Mouse (Mus musculus): ENCODE data around the gene Cd300a. TPM values are rescaled to one million over a fixed set of nuclear protein-coding genes. Genes with fewer than 3 reads are reported as not detected.

The Cd300a gene
- polyA plus RNA-seq, 1 experiment from 2014 or later: 1.2 TPM

DNA sequence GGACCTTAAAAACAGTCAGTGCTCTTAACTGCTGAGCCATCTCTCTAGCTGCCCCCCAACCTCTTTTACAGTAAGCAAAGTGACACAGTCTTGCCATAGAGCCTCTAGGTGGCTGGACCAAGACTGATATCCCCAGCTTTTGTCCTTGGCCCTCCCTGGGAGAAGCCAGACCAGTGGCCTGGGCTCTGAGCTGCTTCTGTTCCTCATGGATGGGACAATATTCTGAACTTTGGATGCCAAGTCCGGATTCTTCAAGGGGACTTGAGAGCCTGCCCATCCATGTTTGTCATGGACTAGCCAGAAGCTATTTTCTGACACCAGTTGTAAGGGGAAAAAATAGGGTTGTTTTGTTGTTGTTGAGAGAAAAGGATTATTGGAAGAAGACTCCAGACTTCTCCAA, 20.1 kb upstream of the Cd300a start:
- no peak overlapping the region for H3K4me3 ChIP-seq
- H3K9ac ChIP-seq: no peak overlapping the region
- no peaks in the 10 kb centered on the region for H3K36me3 ChIP-seq
- H3K27me3 ChIP-seq: peaks cover 6% of the 10 kb centered on the region; the same call in 1 of the 2 replicates
- 80% methylated on average over 1 of the region's 1 CpGs for whole genome bisulfite sequencing
- H3K4me1 ChIP-seq (replicated peaks): peaks cover 28% of the 10 kb centered on the region
- H3K27ac ChIP-seq: no peak overlapping the region
- no peak overlapping the region for H3K4me2 ChIP-seq
- ATAC-seq (ENCODE audit: low FRiP score): no peak
- no peaks in the 10 kb centered on the region for H3K9me3 ChIP-seq

DNA sequence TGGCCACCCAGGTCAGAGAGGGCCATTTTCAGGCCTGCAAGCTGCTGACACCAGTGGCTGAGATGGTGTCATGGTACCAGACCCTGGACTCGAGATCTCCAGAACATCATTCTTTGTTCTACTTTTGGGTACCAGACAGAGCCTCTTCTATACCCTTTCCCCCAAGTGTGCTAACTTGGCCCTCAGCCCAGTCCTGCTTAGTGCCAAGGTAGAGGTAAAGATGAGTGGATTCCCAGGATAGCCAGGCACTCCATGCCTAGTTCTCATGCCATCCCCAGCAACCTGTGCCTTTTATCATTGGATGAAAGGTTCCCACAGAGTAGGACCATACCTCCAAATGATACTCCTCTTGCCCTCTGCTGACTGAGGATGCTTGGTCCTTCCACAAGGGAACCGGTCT, 18.3 kb upstream of the Cd300a start:
- no peak overlapping the region for H3K4me3 ChIP-seq
- 87% methylated on average over 2 of the region's 2 CpGs for WGBS
- H3K27ac ChIP-seq: no peak overlapping the region
- peaks cover 28% of the 10 kb centered on the region for H3K4me1 ChIP-seq (replicated peaks)
- peaks cover 6% of the 10 kb centered on the region; the same call in 1 of the 2 replicates for H3K27me3 ChIP-seq
- H3K36me3 ChIP-seq: no peaks in the 10 kb centered on the region
- no peak overlapping the region for H3K4me2 ChIP-seq
- no peaks in the 10 kb centered on the region for H3K9me3 ChIP-seq
- H3K9ac ChIP-seq: no peak overlapping the region
- ATAC-seq (ENCODE audit: low FRiP score): no peak

GRCm38 (mm10) chr11:114873022-114873817, 16.6 kb upstream of the Cd300a start:
- 12% methylated on average over 6 of the region's 6 CpGs for WGBS
- Histone ChIP-seq H3K27ac (peak overlapping the region; percentile 9; the same call in 1 of the 2 replicates), H3K4me3 (no peak overlapping the region), H3K4me2 (no peak overlapping the region), H3K9ac (no peak overlapping the region; the same call in 1 of the 2 replicates), H3K9me3 (no peaks in the 10 kb centered on the region), H3K36me3 (no peaks in the 10 kb centered on the region), H3K27me3 (peaks cover 10% of the 10 kb centered on the region; the same call in 1 of the 2 replicates), H3K4me1 (replicated peaks) (peaks cover 23% of the 10 kb centered on the region)
- no peak for ATAC-seq (ENCODE audit: low FRiP score)

GRCm38 (mm10) chr11:114874226-114875145, 15.4 kb upstream of the Cd300a start:
- no peak overlapping the region for H3K27ac ChIP-seq
- 0 out of 2 replicates have a peak, but pooled peaks cover 4% of the 10 kb centered on the region for H3K27me3 ChIP-seq
- H3K4me3 ChIP-seq: no peak overlapping the region
- no peaks in the 10 kb centered on the region for H3K36me3 ChIP-seq
- H3K4me2 ChIP-seq: no peak overlapping the region
- ATAC-seq (ENCODE audit: low FRiP score): no peak
- no peak overlapping the region for H3K9ac ChIP-seq
- 60% methylated on average over 9 of the region's 9 CpGs for WGBS
- peaks cover 23% of the 10 kb centered on the region for H3K4me1 ChIP-seq (replicated peaks)
- H3K9me3 ChIP-seq: no peaks in the 10 kb centered on the region

DNA sequence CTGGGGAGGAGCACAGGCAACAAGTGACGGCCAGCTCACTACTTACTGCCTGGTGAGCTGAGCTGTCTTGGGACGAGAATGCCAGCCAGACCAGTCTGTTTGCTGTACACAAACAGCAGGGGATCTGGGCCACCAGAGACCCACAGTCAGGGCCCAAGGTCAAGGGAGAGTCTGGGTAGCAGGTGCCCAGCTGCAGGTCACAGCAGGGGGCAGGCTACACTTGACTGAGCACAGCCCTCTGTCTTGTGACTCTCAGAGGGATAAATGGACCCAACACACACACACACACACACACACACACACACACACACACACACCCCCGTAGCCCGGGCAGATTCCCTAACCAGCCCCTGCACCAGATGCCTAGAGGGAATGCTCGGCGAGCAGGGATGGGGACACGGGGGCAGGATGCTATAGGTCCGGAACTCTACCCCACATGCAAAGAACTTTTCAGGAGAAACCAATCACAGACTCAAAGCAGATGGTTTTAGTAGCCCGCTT, 14.5 kb upstream of the Cd300a start:
- 15% methylated on average over 9 of the region's 9 CpGs for WGBS

GRCm38 (mm10) chr11:114876176-114876575, 13.7 kb upstream of the Cd300a start:
- Histone ChIP-seq H3K27ac (no peak overlapping the region), H3K4me1 (replicated peaks) (peaks cover 23% of the 10 kb centered on the region), H3K27me3 (0 out of 2 replicates have a peak, but pooled peaks cover 4% of the 10 kb centered on the region), H3K36me3 (no peaks in the 10 kb centered on the region), H3K4me2 (no peak overlapping the region), H3K4me3 (no peak overlapping the region), H3K9ac (no peak overlapping the region), H3K9me3 (no peaks in the 10 kb centered on the region)
- 44% methylated on average over 7 of the region's 7 CpGs for WGBS
- no peak for ATAC-seq (ENCODE audit: low FRiP score)

More for the DNA sequence above, 14.5 kb upstream of the Cd300a start:
- Histone ChIP-seq H3K36me3 (no peaks in the 10 kb centered on the region), H3K9ac (no peak overlapping the region), H3K4me2 (no peak overlapping the region), H3K27me3 (0 out of 2 replicates have a peak, but pooled peaks cover 4% of the 10 kb centered on the region), H3K27ac (no peak overlapping the region), H3K4me1 (replicated peaks) (peaks cover 23% of the 10 kb centered on the region), H3K9me3 (no peaks in the 10 kb centered on the region), H3K4me3 (no peak overlapping the region)
- ATAC-seq (ENCODE audit: low FRiP score): no peak

- Histone ChIP-seq H3K36me3 (no peaks in the 10 kb centered on the region), H3K4me1 (replicated peaks) (peaks cover 23% of the 10 kb centered on the region), H3K4me3 (no peak overlapping the region), H3K9ac (no peak overlapping the region), H3K27ac (no peak overlapping the region), H3K27me3 (0 out of 2 replicates have a peak, but pooled peaks cover 4% of the 10 kb centered on the region), H3K4me2 (no peak overlapping the region), H3K9me3 (no peaks in the 10 kb centered on the region)
- WGBS: 56% methylated on average over 2 of the region's 2 CpGs
- no peak for ATAC-seq (ENCODE audit: low FRiP score)
Measured at GRCm38 (mm10) chr11:114876621-114877020, 13.2 kb upstream of the Cd300a start.

GRCm38 (mm10) chr11:114877145-114877544, 12.7 kb upstream of the Cd300a start:
- Histone ChIP-seq H3K4me1 (replicated peaks) (peaks cover 23% of the 10 kb centered on the region), H3K27ac (no peak overlapping the region), H3K9me3 (no peaks in the 10 kb centered on the region), H3K27me3 (0 out of 2 replicates have a peak, but pooled peaks cover 4% of the 10 kb centered on the region), H3K4me2 (no peak overlapping the region), H3K9ac (no peak overlapping the region), H3K36me3 (no peaks in the 10 kb centered on the region), H3K4me3 (no peak overlapping the region)
- 72% methylated on average over 3 of the region's 3 CpGs for WGBS
- ATAC-seq (ENCODE audit: low FRiP score): no peak

GRCm38 (mm10) chr11:114879666-114880065, 10.2 kb upstream of the Cd300a start:
- Histone ChIP-seq H3K4me1 (replicated peaks) (peaks cover 11% of the 10 kb centered on the region), H3K4me2 (no peak overlapping the region), H3K27me3 (0 out of 2 replicates have a peak, but pooled peaks cover 4% of the 10 kb centered on the region), H3K27ac (no peak overlapping the region), H3K36me3 (no peaks in the 10 kb centered on the region), H3K9ac (no peak overlapping the region), H3K9me3 (no peaks in the 10 kb centered on the region), H3K4me3 (no peak overlapping the region)
- ATAC-seq (ENCODE audit: low FRiP score): no peak
- WGBS: 84% methylated on average over 2 of the region's 2 CpGs

DNA sequence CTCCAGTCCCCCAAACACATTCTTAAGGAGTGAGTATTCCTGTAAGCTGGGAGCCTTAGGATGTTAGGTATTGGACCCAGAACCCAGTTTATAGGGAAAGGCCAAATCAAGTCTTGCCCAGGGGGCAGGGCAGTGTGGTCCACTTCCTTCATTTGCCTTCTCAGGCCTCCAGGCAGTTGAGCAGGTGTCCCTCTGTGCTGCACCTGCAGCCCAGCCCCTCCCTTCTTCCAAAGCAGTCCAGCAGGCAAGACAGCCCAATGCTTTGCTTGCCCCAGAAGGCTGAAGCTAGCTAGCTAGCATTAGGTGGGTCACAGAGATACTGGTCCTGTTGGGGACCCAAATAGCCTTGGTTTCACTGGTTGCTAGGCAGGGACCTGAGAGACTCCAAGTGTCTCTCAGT, 9.7 kb upstream of the Cd300a start:
- no peaks in the 10 kb centered on the region for H3K36me3 ChIP-seq
- 0 out of 2 replicates have a peak, but pooled peaks cover 4% of the 10 kb centered on the region for H3K27me3 ChIP-seq
- no peak overlapping the region for H3K4me2 ChIP-seq

GRCm38 (mm10) chr11:114880589-114880988, 9.3 kb upstream of the Cd300a start:
- Histone ChIP-seq H3K4me2 (no peak overlapping the region), H3K9ac (no peak overlapping the region), H3K4me3 (no peak overlapping the region), H3K9me3 (no peaks in the 10 kb centered on the region), H3K36me3 (no peaks in the 10 kb centered on the region), H3K4me1 (replicated peaks) (peaks cover 3% of the 10 kb centered on the region; the same call in 1 of the 2 replicates), H3K27ac (no peak overlapping the region), H3K27me3 (0 out of 2 replicates have a peak, but pooled peaks cover 4% of the 10 kb centered on the region)
- WGBS: 6% methylated on average over 1 of the region's 1 CpGs
- ATAC-seq (ENCODE audit: low FRiP score): no peak

More for the DNA sequence above, 9.7 kb upstream of the Cd300a start:
- H3K27ac ChIP-seq: no peak overlapping the region
- peaks cover 6% of the 10 kb centered on the region for H3K4me1 ChIP-seq (replicated peaks)
- H3K9me3 ChIP-seq: no peaks in the 10 kb centered on the region
- no peak overlapping the region for H3K9ac ChIP-seq
- H3K4me3 ChIP-seq: no peak overlapping the region
- no peak for ATAC-seq (ENCODE audit: low FRiP score)

GRCm38 (mm10) chr11:114883251-114883789, 6.5 kb upstream of the Cd300a start:
- Histone ChIP-seq H3K4me1 (replicated peaks) (no peaks in the 10 kb centered on the region), H3K36me3 (no peaks in the 10 kb centered on the region), H3K27me3 (no peaks in the 10 kb centered on the region), H3K4me2 (no peak overlapping the region), H3K9me3 (no peaks in the 10 kb centered on the region), H3K4me3 (no peak overlapping the region), H3K9ac (no peak overlapping the region), H3K27ac (no peak overlapping the region)
- WGBS: 88% methylated on average over 4 of the region's 4 CpGs
- no peak for ATAC-seq (ENCODE audit: low FRiP score)

All from hindbrain, embryonic 13.5 days (tissue).